Mouse (Mus musculus) 416B (cell line): ENCODE measurements around the gene Hps3.
"Not testable (repeated sequence)": the region's sequence is repeated elsewhere in the genome, so short reads cannot be mapped to it uniquely, and the experiment has no call there.

Source experiments
- DNase-seq: peaks from one replicate; pipeline ENCODE4 v3.0.0; 2011; ENCODE audit warnings: low read depth

The Hps3 gene

DNA sequence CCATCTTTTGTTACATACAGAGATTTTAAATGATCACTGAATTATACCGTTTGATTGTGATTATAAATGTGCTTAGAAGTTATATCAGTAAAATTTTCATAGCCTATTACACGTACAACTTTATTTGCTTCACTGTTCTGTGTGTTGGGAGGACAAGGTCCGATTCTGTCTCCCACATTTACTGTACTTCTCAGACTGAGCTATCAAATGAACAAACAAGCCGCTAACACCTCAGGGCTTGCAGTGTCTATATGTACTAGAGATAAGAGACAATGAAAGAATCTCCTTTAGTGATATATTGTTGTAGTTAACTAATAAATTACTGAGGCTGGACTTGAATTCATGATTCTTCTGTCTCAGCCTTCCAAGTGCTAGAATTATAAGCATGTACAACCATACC lies 27.8 kb downstream of the Hps3 start:
- DNase-seq = no peak

DNA sequence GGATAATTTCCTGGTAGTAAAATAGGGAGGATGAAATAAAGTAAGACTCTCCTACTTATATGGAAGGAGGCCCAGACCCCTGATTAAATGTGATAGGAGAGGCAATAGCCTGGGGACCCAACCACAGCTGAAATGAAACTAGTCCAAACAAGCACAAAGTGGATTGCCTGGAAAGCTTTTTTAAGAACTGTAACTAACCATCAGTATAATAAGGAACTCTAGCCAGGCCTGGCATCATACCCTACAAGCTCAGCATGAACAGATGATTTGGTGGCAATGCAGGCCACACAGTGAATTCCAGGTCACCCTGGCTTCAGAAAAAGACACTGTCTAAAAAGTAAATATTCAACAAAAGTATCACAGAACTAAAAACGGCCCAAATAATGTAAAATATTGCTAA lies 29.5 kb downstream of the Hps3 start:
- no peak for DNase-seq

DNA sequence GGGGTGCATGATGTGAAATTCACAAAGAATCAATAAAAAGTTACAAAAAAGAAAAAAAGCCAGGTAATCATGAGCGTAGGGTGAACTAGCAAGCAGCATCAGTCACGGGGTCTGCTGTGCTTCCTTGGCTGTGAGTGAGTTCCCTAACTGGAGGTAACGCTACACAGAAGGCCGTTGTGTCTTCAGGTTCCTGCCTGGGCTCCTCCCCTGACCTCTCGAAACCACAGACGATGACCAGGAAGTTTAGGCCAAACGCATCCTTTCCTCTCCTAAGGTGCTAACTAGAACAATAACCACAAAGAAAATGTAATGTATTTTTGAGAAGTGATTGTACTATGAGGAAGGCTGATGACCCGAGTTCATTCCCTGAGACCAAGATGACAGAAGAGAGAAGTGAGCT lies 30.7 kb downstream of the Hps3 start:
- peak; percentile 78 for DNase-seq

DNA sequence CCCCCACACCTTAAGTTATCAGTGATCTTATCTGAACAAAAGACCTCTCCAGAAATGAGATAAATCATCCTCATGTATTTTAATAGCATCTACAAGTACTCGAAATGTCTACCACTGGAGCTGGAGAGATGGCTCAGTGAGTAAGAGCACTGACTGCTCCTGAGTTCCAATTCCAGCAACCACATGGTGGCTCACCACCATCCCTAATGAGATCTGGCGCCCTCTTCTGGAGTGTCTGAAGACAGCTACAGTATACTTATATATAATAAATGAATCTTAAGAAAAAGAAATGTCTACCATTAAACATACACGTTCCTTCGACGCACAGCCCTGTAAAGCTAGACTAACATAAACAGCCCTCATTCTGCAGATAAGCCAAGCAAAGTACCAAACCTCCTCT lies 32.3 kb downstream of the Hps3 start:
- peak; percentile 55 for DNase-seq

DNA sequence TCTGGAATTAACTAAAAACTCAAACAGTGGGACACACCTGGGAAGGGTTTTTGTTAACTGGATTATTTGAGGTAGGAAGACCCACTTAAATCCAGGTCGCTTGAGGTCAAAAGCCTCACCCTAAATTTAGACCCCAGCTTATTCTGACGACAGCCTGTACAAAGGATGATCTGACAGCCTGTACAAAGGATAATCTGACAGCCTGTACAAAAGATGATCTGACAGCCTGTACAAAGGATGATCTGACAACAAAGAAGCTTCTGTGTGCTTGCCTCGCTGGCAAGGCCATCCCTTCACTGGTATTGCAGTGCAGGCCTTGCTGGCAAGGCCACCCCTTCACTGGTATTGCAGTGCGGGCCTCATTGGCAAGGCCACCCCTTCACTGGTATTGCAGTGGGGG lies 34.3 kb downstream of the Hps3 start:
- DNase-seq = no peak

DNA sequence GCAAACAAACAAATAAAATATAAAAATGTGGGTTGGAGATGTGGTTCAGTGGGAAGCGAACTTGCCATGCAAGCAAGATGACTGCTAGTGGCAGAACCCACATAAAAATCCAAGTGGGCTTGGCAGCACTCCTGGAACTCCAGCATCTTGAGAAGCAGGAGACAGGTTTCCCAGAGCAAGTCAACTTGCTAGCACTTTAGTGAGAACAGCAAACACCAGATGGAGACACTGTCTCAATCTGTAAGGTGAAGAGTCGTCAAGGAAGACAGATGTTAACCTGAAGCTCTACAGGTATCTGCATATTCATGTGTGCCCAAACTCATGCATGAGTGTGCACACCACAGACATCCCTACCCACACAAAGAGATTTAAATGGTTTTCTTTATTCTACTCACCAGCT lies 35.6 kb downstream of the Hps3 start:
- no peak for DNase-seq

DNA sequence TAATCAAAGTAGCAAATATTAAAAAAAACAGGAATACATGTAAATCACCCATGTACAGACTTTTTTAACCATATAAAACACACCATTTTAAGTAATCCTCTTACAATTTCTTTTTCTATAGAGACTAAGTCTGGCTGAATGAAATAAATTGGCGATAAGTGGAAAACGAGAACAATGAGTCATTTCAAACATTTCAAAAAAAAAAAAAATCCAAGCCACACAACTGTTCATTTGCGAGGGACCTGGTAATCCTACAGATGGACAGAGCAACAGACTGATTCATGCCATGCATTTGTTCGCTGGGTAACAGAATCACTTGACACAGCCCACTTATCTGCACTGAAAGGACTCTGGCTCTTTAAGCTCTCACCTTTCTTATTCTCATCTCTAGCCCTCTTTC lies 42.7 kb downstream of the Hps3 start:
- no peak for DNase-seq

DNA sequence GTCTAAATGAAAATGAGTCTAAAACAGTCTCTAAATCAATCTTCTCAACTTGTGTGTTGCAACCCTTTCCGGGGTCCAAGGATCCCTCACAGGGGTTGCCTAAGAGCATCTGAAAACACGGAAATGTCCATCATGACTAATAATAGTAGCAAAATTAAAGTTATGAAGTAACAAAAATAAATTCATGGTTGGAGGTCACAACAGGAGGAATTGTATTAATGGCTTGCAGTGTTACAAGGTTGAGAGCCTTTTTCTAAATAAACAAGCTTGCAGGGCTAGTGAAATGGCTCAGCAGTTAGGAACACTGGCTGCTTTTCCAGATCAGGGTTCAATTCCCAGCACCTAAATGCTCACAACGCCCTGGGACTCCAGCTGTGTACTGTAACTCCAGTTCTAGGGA lies 45.1 kb downstream of the Hps3 start:
- DNase-seq = no peak

DNA sequence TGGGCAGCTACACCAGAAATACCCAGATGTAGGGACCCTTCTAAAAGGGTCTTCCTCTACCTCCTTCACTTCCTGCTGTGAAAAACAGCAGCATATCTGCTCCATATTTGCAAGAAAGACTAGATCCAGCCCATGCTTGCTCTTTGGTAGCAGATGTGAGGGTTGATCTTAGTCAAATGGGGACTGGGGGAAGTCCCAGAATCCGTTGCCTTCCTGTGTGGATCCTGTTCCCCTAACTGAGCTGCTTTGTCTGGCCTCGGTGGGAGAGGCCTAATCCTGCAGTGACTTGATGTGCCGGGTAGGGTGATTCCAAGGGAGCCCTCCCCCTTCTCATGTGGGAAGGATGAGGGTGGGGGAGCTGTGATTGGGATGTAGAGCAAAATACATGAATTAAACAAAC lies 49.0 kb downstream of the Hps3 start:
- no peak for DNase-seq

DNA sequence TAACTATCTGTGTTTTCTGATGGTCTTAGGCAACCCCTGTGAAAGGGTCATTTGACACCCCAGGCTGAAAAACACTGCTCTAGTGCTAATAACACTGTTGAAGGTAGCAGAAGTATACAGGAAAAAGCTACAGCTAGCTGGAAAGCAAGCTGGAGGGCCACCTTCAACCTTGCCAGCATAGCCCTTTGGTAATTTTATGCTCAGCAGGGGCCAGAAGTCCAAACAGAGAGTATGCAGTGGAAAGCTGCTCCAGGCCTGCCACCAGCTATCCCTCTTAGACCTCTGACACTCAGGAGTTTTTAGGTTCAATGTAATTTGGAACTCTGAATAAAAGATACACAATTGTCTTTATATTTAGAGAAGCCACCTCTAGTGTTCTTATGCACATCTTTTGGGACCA lies 52.3 kb downstream of the Hps3 start:
- DNase-seq = no peak

DNA sequence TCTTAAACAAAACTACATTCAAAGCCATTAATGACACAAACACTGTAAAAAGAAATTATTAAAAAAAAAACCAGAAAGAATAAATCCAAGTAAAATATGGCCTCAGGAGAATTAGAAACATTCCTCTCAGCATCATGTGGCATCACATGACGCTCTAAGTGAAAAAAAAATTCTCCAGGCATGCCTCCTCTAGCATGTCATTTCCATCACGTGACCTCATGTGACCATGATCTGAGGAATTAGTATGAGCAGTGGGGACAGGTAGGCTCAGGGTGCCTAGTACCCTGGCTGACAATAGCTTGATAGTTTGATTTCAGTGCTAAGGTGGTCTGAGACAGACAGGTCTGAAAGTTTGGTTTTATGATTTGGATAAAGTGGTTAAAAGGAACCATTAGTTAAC lies 54.0 kb downstream of the Hps3 start:
- no peak for DNase-seq

DNA sequence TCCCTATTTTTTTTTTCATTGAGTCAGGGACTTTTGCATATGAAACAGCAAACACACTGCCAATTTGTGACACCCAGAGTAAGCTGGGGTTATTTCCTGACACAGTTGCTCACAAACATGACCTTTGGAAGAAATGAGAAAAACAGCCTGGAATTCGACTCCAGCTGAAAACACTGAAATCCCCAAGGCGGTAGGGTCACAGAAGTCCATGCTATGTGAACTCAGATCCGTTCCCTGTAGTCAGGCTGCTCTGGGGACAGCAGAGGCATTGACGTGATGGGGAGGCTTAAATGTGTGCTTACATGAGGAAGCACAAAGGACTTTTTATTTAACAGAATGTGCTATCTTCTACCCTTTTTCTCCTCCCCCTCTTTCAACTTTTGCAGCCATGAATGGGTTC lies 56.6 kb downstream of the Hps3 start:
- no peak for DNase-seq

DNA sequence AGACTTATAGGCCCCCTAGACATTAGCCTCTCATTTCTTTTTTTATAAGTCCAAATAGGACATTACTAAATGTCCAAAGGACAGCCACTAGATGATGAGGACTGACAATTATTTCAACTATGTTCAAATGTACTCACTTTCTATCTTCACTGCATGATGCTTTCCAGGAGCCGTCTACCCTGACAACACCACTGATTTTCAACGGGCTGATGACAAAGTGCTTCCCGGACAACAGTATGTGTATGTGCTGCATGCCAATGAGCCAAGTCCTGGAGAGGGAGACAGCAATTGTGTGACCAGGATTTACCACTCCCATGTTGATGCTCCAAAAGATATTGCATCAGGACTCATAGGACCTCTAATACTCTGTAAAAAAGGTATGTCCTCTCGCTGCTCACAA lies 69.0 kb downstream of the Hps3 start:
- DNase-seq = no peak

DNA sequence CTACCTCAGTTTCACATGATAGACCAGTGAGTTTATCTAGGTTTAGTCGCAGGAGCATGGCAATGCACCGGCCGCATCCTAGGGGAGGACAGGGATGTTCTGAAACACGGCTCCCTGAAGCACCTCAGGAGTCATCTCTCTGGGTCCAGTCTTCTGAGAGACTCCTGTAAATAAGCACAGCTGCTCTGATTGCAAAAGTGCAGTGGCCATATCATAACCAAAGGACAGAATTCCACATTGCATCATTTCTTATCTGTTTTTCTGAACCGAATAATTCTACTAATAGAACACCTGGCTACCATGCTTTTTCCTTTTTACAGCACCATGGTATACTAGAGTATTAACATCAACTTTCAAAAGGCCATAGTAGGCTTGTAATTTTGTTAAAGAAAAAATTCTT lies 69.9 kb downstream of the Hps3 start:
- no peak for DNase-seq

DNA sequence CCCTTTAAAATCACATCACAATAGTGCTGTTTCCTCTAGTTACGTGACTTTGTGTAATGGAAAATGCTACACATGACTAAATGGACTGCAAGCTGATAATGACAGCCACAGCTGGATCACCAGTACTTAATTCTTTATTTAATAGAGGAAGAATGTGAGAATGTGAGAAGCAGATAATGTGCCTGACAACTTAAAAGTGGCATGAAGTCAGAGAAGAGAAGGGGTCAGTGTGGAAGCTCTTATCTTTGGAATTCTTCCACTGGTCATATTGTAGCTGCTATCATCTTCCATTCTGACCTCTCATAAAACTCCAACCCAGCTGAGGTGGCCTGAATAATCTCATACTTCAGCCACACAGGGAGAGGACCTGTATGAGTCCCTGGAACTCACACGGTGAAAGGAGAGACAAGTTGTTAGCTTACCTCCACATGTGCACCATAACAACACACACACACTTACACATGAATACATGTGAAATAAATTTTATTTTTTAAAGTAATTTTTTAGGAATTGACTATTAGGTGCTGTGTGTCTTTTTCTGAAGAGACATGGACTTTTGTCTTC lies 70.4 kb downstream of the Hps3 start:
- DNase-seq = no peak

DNA sequence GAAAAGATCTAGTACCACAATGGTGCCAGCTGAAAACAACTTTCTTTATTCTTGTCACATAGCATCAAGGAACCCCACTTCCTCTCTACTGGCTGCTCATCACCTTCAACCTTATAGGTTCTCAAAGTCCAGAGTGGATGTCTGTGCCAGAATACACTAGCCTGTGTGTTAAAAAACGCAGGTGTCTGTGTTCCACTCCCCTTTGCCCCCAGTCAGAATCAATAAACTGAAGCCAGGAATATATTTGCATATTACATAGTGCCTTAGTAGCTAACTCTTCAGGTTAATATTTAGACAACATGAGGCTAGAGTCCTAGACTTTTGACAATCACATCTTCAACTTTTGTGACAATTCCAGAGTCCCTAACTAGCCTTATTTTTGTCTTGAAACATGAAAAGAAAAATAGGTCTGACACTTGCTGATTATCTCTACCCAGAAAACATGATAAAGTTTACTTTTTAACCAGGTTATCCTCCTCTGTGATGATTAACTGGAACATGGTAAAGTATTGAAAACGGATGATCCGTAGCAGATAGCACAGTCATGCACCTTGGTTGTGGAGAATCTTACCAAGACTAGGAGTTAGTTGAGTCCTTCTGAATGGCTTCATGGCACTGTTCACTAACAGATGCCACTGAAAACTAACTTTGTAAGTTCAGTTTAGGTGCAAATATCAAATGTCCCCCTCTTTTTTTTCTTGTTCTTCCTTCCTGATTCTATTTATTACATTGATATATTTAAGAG lies 72.2 kb downstream of the Hps3 start:
- no peak for DNase-seq

DNA sequence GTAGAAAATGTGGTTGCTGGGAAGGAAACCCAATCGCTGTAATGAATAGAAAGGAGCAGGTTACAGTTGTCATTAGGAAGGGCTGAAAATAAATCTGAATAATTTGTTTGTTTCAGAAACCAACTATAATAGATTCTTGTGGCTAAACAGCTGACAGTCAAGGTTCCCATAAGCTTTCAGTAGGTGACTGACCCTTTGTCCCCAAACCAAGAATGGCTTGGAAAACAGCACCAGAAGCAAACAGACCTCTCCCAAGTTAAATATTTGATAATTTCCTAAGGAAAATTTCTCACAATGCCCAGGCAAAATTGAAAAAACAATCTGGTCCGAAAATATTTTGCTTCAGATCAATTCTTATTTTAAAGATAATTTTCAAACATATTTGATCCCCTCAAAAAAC lies 73.8 kb downstream of the Hps3 start:
- DNase-seq = no peak

DNA sequence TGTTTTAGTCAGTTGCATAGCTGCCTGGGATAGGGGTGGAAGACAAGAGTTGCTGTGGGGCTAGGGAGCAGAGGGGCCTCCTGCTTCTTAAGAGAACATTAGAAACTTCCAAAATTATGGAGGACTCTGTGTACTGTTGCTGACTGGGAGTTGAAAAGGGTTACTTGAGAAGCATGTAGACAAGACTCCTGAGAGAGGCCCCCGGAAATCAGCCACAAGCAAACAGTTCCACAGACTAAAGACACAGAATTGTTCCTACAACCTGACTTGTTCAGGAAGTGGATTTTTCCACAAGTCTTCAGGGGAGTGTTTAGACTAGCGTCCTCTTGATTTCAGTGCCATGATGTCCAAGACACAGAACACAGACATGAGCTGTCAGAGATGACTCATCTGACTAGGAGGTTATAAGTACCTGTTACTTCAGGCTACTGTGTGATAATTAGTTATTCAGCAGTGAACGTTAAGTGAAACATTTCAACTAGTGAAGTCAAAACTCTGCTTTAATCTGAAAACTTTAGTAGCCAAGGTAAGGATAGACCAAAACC lies 74.5 kb downstream of the Hps3 start:
- DNase-seq = no peak

DNA sequence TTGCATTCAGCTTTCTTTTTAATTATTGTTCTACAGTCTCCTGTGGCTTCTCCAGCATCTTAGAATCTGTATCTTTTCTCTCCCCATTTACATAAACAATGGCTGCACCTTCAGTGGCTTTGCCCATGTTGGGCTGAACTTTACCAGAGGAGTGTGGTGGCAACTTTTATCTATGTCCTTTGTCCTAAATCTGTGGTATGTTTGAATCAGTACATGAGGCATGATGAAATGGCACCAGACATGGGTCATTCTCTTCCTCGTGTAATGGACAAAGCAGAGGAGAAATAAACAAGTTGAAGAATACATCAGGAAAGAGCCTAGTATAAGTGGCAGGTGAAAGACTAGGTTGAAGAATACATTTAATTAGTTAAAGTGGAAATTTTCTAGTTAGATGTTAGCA lies 76.1 kb downstream of the Hps3 start:
- no peak for DNase-seq

DNA sequence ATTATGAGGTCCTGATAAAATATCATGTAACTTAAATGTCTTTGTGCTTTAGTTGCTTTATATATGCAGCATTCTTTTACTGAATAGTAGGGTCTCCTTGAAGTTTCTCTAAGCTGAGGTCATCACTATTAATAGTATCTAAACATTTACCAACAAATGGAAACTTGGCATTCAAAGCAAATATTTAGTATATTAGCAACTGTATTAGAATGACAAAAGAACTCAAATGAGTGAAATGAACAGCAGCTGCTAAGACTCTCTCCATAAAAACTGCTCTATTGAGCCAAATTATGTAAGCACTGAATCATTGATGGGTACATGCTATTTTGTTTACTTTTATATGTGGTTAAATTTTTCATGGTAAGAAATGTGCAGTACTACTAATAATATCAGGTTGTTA lies 77.1 kb downstream of the Hps3 start:
- no peak for DNase-seq

DNA sequence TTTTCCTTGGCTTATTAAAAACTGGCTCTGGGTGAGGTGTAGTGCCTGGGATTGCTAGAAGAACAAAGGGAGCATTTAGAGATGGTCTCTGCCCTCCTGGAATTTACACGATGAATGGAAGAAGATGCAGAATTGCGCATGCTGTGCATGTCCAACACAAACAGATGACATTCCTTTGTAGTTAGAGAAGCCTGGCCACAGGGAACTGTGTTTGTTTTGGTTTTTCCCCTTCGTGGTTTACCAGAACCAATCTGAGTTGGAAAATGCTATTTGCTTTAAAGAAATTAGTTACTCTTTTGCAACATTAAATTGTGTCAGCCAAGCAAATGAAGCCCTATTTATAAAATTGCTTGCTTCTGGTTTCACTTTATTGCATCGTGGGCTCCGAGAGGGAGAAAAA lies 78.2 kb downstream of the Hps3 start, which contains the start of gene Cp:
TSS of gene Cp (plus strand) at position 170 of the 400 bp plus-strand sequence.
- no peak for DNase-seq

DNA sequence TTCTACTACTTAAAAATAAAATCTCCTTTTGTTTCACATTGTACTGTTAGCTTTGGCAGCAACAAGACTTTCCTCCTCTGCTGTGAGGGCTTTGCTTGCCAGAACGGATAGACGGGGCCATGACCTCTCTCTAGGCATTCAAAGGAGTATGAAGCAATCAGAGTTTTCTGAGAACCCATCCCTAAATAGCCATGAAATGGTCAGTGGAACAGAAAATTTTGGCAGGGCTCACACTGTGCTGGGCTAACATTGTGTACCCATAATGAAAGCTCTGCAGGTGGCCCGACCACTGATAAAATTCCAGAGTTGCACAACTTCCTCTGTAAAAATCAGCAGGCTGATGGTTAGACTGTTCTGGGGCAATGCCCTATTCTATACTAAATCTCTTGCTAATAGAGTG lies 81.2 kb downstream of the Hps3 start:
- DNase-seq = peak; percentile 84

DNA sequence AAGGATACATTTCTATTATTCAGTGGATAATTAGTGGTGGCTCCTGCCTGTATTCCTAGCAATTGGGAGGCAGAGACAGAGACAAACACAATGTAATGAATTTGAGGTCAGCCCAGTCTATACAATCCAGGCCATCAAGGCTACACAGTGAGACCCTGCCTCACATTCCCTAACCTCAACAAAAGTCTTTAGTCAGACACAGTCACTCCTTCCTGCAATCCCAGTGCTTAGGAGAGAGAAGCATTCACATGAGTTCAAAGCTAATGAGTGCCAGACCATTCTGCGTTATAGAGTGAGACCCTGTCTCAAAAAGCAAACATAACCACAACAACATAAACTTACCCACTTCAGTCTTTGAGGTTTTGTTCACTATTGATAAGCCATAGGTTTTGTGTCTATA lies 81.7 kb downstream of the Hps3 start:
- DNase-seq = no peak

DNA sequence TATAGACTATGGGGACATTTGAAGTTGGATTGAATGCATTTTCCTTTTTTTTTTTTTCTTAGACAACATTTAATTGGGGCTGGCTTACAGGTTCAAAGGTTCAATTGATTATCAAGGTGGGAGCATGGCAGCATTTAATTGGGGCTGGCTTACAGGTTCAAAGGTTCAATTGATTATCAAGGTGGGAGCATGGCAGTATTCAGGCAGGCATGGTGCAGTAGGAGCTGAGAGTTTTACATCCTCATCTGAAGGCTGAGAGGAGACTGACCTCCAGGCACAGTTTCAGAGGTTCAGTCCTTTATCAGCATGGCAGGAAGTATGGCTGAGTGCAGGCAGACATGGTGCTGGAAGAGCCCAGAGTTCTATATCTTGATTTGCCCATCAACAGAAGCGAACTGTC lies 85.7 kb downstream of the Hps3 start:
- not testable (repeated sequence) for DNase-seq
